Mouse (Mus musculus) G1E-ER4 (cell line): ENCODE measurements at regions not wholly inside any gene's neighbourhood (a gene's known extent, or its start where the extent isn't known, plus 50 kb on each side); places are given as distances from the start of the nearest gene placed in this dataset.

Source experiments
- GATA1 ChIP-seq: IDR thresholded peaks from one replicate; pipeline ENCODE4 v1.8.0; 2012; ENCODE audit warnings: low read length, inconsistent platforms

- TF ChIP-seq GATA1 = no peak
Observed at GRCm38 (mm10) chr10:37279316-37279715, 140.6 kb upstream of the Marcks start.

- no peak for TF ChIP-seq GATA1
Observed at GRCm38 (mm10) chr10:37275857-37276256, 137.1 kb upstream of the Marcks start.

- TF ChIP-seq GATA1 = no peak
Observed at GRCm38 (mm10) chr10:37275271-37275670, 136.6 kb upstream of the Marcks start.

GRCm38 (mm10) chr10:37271967-37272366 lies 133.2 kb upstream of the Marcks start:
- TF ChIP-seq GATA1 = no peak

- TF ChIP-seq GATA1 = no peak
Observed at GRCm38 (mm10) chr10:37270236-37271000, 131.7 kb upstream of the Marcks start.

- no peak for TF ChIP-seq GATA1
Observed at GRCm38 (mm10) chr10:37266909-37267308, 128.2 kb upstream of the Marcks start.

- no peak for TF ChIP-seq GATA1
Observed at GRCm38 (mm10) chr10:37260791-37261488, 122.2 kb upstream of the Marcks start.

GRCm38 (mm10) chr10:37259186-37259585 lies 120.5 kb upstream of the Marcks start:
- no peak for TF ChIP-seq GATA1

- no peak for TF ChIP-seq GATA1
Observed at GRCm38 (mm10) chr10:37257544-37257943, 118.8 kb upstream of the Marcks start.

- TF ChIP-seq GATA1 = no peak
Observed at GRCm38 (mm10) chr10:37250934-37251521, 112.3 kb upstream of the Marcks start.

GRCm38 (mm10) chr10:37250157-37250556 lies 111.4 kb upstream of the Marcks start:
- no peak for TF ChIP-seq GATA1

- no peak for TF ChIP-seq GATA1
Observed at GRCm38 (mm10) chr10:37249511-37249910, 110.8 kb upstream of the Marcks start.

- no peak for TF ChIP-seq GATA1
Observed at GRCm38 (mm10) chr10:37247121-37247520, 108.4 kb upstream of the Marcks start.

- no peak for TF ChIP-seq GATA1
Observed at GRCm38 (mm10) chr10:37243136-37243535, 104.4 kb upstream of the Marcks start.

- TF ChIP-seq GATA1 = no peak
Observed at GRCm38 (mm10) chr10:37241821-37242263, 103.1 kb upstream of the Marcks start.

GRCm38 (mm10) chr10:37240634-37241033 lies 101.9 kb upstream of the Marcks start:
- TF ChIP-seq GATA1 = no peak

GRCm38 (mm10) chr10:37240201-37240600 lies 101.5 kb upstream of the Marcks start:
- TF ChIP-seq GATA1 = no peak
